10 mouse cellular contexts compared by ENCODE assay signal in the genomic region with DNA sequence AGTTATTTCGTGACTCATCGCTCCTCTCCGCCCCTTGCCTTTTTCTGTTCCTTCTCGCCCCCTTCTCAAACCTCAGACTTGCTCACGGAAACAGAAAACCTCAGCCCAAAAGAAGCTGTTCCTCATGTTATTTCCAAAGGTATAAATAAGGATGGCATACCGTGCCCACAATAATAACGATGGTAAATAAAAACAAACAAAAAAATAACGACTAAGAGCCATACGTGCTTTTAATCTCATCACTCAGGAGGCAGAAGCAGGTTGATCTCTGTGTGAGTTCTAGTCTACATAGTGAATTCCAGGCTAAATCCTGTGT. TPM values are rescaled to one million over a fixed set of nuclear protein-coding genes. Genes with fewer than 3 reads are reported as not detected.
DNase-seq lines count a peak whose midpoint lies in the region; ATAC-seq and TF ChIP-seq lines count a peak whose summit lies in the region.
"Had no signal": no experiment of that assay in that cellular context is flagged by ENCODE, and none has a peak within 500 bp of the region (broad histone marks: within the 10 kb centered on the region; RNA-seq: fewer than 3 reads in every experiment).

No protein-coding gene starts in this region.

- no peaks in the 10 kb centered on the region for H3K36me3 ChIP-seq in heart, embryonic 12.5 days
- no peaks in the 10 kb centered on the region for H3K36me3 ChIP-seq in E14TG2a.4 (ENCODE audit: insufficient read depth, low read length)
- no peaks in the 10 kb centered on the region for H3K36me3 ChIP-seq in forebrain, embryonic 15.5 days
- H3K36me3 ChIP-seq in liver, postnatal 0 days (replicated peaks; ENCODE audit: insufficient read depth, low read length) = no peaks in the 10 kb centered on the region

- no peak overlapping the region for H3K27ac ChIP-seq in heart, embryonic 12.5 days (ENCODE audit: poor library complexity, severe bottlenecking)
- H3K27ac ChIP-seq in forebrain, embryonic 15.5 days (replicated peaks) = peak overlapping the region; percentile 79
- H3K27ac ChIP-seq in liver, postnatal 0 days (ENCODE audit: low read depth) = no peak overlapping the region

- DNase-seq in heart, adult 18-20 months = no peak
- DNase-seq in liver, postnatal 0 days = no peak
- no peak for DNase-seq in yolk sac, embryonic 10.5 days (ENCODE audit: low spot score)
- DNase-seq in urinary bladder, adult 18-20 months (ENCODE audit: low spot score in 2 of 2) = no peak
- DNase-seq in cerebellum, adult 11 months = no peak

- no peak for ATAC-seq in heart, embryonic 12.5 days (ENCODE audit: insufficient number of reproducible peaks, low FRiP score)
- ATAC-seq in forebrain, embryonic 15.5 days (replicated peaks) = no peak
- no peak for ATAC-seq in liver, postnatal 0 days

- TF ChIP-seq CTCF in E14TG2a.4 (conservative IDR thresholded peaks at IDR 0.05; ENCODE audit: low read length) = no peak
- no peak for TF ChIP-seq CTCF in liver, postnatal 0 days (IDR thresholded peaks at IDR 0.05; ENCODE audit: low read depth)

- peaks cover 28% of the 10 kb centered on the region for H3K4me1 ChIP-seq in heart, embryonic 12.5 days (replicated peaks)
- peaks cover 46% of the 10 kb centered on the region for H3K4me1 ChIP-seq in E14TG2a.4 (replicated peaks; ENCODE audit: low read depth, low read length)
- 0 out of 2 replicates have a peak, but pooled peaks cover 12% of the 10 kb centered on the region for H3K4me1 ChIP-seq in forebrain, embryonic 15.5 days
- 0 out of 2 replicates have a peak, but pooled peaks cover 9% of the 10 kb centered on the region for H3K4me1 ChIP-seq in liver, postnatal 0 days (ENCODE audit: insufficient read depth)

- H3K4me2 ChIP-seq in heart, embryonic 12.5 days = peak overlapping the region; percentile 87
- peak overlapping the region; percentile 72 for H3K4me2 ChIP-seq in forebrain, embryonic 15.5 days (replicated peaks)
- H3K4me2 ChIP-seq in liver, postnatal 0 days (ENCODE audit: low read depth, low read length) = peak overlapping the region; percentile 80

- H3K4me3 ChIP-seq in heart, embryonic 12.5 days = peak overlapping the region; percentile 55
- H3K4me3 ChIP-seq in E14TG2a.4 (replicated peaks; ENCODE audit: low read length) = peak overlapping the region; percentile 77
- H3K4me3 ChIP-seq in forebrain, embryonic 15.5 days = peak overlapping the region; percentile 59
- peak overlapping the region; percentile 47 for H3K4me3 ChIP-seq in liver, postnatal 0 days (ENCODE audit: low read depth, low read length)

- TF ChIP-seq EP300 in liver, postnatal 0 days (IDR thresholded peaks at IDR 0.05; ENCODE audit: low read depth) = no peak

- H3K27me3 ChIP-seq in heart, embryonic 12.5 days (replicated peaks) = peaks cover 3% of the 10 kb centered on the region; the same call in 1 of the 2 replicates
- peaks cover 12% of the 10 kb centered on the region for H3K27me3 ChIP-seq in E14TG2a.4 (ENCODE audit: insufficient read depth, low read length)
- no peaks in the 10 kb centered on the region for H3K27me3 ChIP-seq in forebrain, embryonic 15.5 days
- no peaks in the 10 kb centered on the region for H3K27me3 ChIP-seq in liver, postnatal 0 days (ENCODE audit: insufficient read depth, low read length)

- WGBS in heart, embryonic 12.5 days = 19% methylated on average over 9 of the region's 9 CpGs
- WGBS in forebrain, embryonic 15.5 days = 13% methylated on average over 9 of the region's 9 CpGs
- WGBS in liver, postnatal 0 days (ENCODE audit: insufficient replicate concordance) = 13% methylated on average over 9 of the region's 9 CpGs

- no peaks in the 10 kb centered on the region for H3K9me3 ChIP-seq in heart, embryonic 12.5 days (replicated peaks)
- H3K9me3 ChIP-seq in E14TG2a.4 (ENCODE audit: low read length) = no peaks in the 10 kb centered on the region
- no peaks in the 10 kb centered on the region for H3K9me3 ChIP-seq in forebrain, embryonic 15.5 days
- H3K9me3 ChIP-seq in liver, postnatal 0 days (ENCODE audit: low read length) = no peaks in the 10 kb centered on the region

- peak overlapping the region; percentile 62 for H3K9ac ChIP-seq in heart, embryonic 12.5 days
- H3K9ac ChIP-seq in forebrain, embryonic 15.5 days (replicated peaks) = peak overlapping the region; percentile 59
- peak overlapping the region; percentile 59 for H3K9ac ChIP-seq in liver, postnatal 0 days (replicated peaks)

RNA-seq across cellular contexts. Expression of a gene that starts 8.5 kb away (rescaled TPM):
- 0.13 TPM in 1 of 2 replicates, not detected in the other for polyA plus RNA-seq in heart, embryonic 12.5 days (2016; fragmentation: Nextera tagmentation; extraction: Ambion mirVana)
- under 1 TPM; 0.69 to 0.87 TPM for total RNA-seq in heart, adult 18-20 months (2021)
- 1.3 and 1.5 TPM in 2 replicates for polyA plus RNA-seq in forebrain, embryonic 15.5 days (2015; fragmentation: Nextera tagmentation; extraction: Ambion mirVana)
- 2.5 and 3.1 TPM in 2 replicates for polyA plus RNA-seq in liver, postnatal 0 days (2015; fragmentation: Nextera tagmentation; extraction: Ambion mirVana)
- total RNA-seq: common myeloid progenitor, adult 5-6 weeks had no signal

RNA-seq across cellular contexts. Expression of a gene that starts 38.2 kb away (rescaled TPM):
- polyA plus RNA-seq in heart, embryonic 12.5 days (2016; fragmentation: Nextera tagmentation; extraction: Ambion mirVana) = 129 and 142 TPM in 2 replicates
- total RNA-seq in heart, adult 18-20 months (2021) = 10 to 100 TPM; 91.1 to 97.5 TPM
- 198 and 206 TPM in 2 replicates for polyA plus RNA-seq in forebrain, embryonic 15.5 days (2015; fragmentation: Nextera tagmentation; extraction: Ambion mirVana)
- 20.8 and 21.3 TPM in 2 replicates for polyA plus RNA-seq in liver, postnatal 0 days (2015; fragmentation: Nextera tagmentation; extraction: Ambion mirVana)

RNA-seq across cellular contexts. Expression of a gene that starts 40.8 kb away (rescaled TPM):
- polyA plus RNA-seq in heart, embryonic 12.5 days (2016; fragmentation: Nextera tagmentation; extraction: Ambion mirVana) = not detected in 2 replicates
- total RNA-seq in heart, adult 18-20 months (2021) = 1 to 10 TPM in 1 of 2 experiments, not detected in 1; 1.3 TPM
- not detected in 2 replicates for polyA plus RNA-seq in forebrain, embryonic 15.5 days (2015; fragmentation: Nextera tagmentation; extraction: Ambion mirVana)
- polyA plus RNA-seq in liver, postnatal 0 days (2015; fragmentation: Nextera tagmentation; extraction: Ambion mirVana) = 0.07 and 0.28 TPM in 2 replicates
- total RNA-seq: common myeloid progenitor, adult 5-6 weeks; left cerebral cortex, postnatal 4 days had no signal
